Mouse (Mus musculus) G1E (cell line): ENCODE measurements around the gene Col25a1.

Experiments used
- CTCF ChIP-seq: IDR thresholded peaks from 2 replicates; pipeline ENCODE4 v1.5.1; 2012; ENCODE audit warnings: low read depth, low read length, inconsistent platforms, mixed read lengths
- GATA1 ChIP-seq: IDR thresholded peaks from 2 replicates; pipeline ENCODE4 v1.6.1; 2012; ENCODE audit warnings: borderline replicate concordance, low read length, inconsistent platforms, mixed read lengths
- POLR2AphosphoS5 ChIP-seq: IDR thresholded peaks from 2 replicates; pipeline ENCODE4 v1.6.1; 2012; ENCODE audit warnings: low read depth, low read length, inconsistent platforms; ENCODE audit not compliant: insufficient replicate concordance
- TAL1 ChIP-seq: conservative IDR thresholded peaks from 2 replicates; pipeline ENCODE4 v1.6.1; 2012; ENCODE audit warnings: low read depth, low read length, inconsistent platforms, mixed read lengths

- TF ChIP-seq CTCF (no peak), POLR2AphosphoS5 (no peak), TAL1 (no peak), GATA1 (no peak)
Measured at GRCm38 (mm10) chr3:130300530-130300929, 169.2 kb downstream of the Col25a1 start.
